Mouse (Mus musculus): ENCODE results near the gene Glipr2.
A peak's percentile ranks its signal among the peaks of the same experiment; 100 is the strongest.

Gene Glipr2

GRCm38 (mm10) chr4:43970393-43971330, 13.5 kb downstream of the Glipr2 start:
- no peak for DNase-seq (ENCODE audit: low spot score in 2 of 2)

- no peak for DNase-seq (ENCODE audit: low spot score in 2 of 2)
Measured at GRCm38 (mm10) chr4:43971541-43972136, 14.4 kb downstream of the Glipr2 start.

GRCm38 (mm10) chr4:43972137-43972591, 15.0 kb downstream of the Glipr2 start:
- DNase-seq (ENCODE audit: low spot score in 2 of 2): peak in 1 of 2 experiments; percentile 39

GRCm38 (mm10) chr4:43973526-43973981, 16.4 kb downstream of the Glipr2 start:
- DNase-seq (ENCODE audit: low spot score in 2 of 2): peak in 1 of 2 experiments; percentile 29

- no peak for DNase-seq (ENCODE audit: low spot score in 2 of 2)
Measured at GRCm38 (mm10) chr4:43974914-43975616, 17.9 kb downstream of the Glipr2 start.

- no peak for DNase-seq (ENCODE audit: low spot score in 2 of 2)
Measured at GRCm38 (mm10) chr4:43976223-43976740, 19.1 kb downstream of the Glipr2 start.

GRCm38 (mm10) chr4:43978521-43979443, 21.6 kb downstream of the Glipr2 start:
- peak in 1 of 2 experiments; percentile 62 for DNase-seq (ENCODE audit: low spot score in 2 of 2)

- no peak for DNase-seq (ENCODE audit: low spot score in 2 of 2)
Measured at GRCm38 (mm10) chr4:43979746-43980145, 22.5 kb downstream of the Glipr2 start.

GRCm38 (mm10) chr4:43980236-43980635, 23.0 kb downstream of the Glipr2 start:
- DNase-seq (ENCODE audit: low spot score in 2 of 2): no peak

- peak in 1 of 2 experiments; percentile 28 for DNase-seq (ENCODE audit: low spot score in 2 of 2)
Measured at GRCm38 (mm10) chr4:43980846-43981245, 23.6 kb downstream of the Glipr2 start.

- peak in 1 of 2 experiments; percentile 45 for DNase-seq (ENCODE audit: low spot score in 2 of 2)
Measured at GRCm38 (mm10) chr4:43981251-43981650, 24.1 kb downstream of the Glipr2 start.

GRCm38 (mm10) chr4:43982053-43982732, 25.0 kb downstream of the Glipr2 start:
- peak; percentile 88 to 94 for DNase-seq (ENCODE audit: low spot score in 2 of 2)

GRCm38 (mm10) chr4:43983181-43983580, 26.0 kb downstream of the Glipr2 start, which contains the start of gene Ccin:
Ccin (plus strand) TSS chr4:43983483.
- peak in 1 of 2 experiments; percentile 54 for DNase-seq (ENCODE audit: low spot score in 2 of 2)

GRCm38 (mm10) chr4:43983756-43984155, 26.6 kb downstream of the Glipr2 start:
- peak in 1 of 2 experiments; percentile 58 for DNase-seq (ENCODE audit: low spot score in 2 of 2)

GRCm38 (mm10) chr4:43984326-43984725, 27.1 kb downstream of the Glipr2 start:
- DNase-seq (ENCODE audit: low spot score in 2 of 2): peak in 1 of 2 experiments; percentile 51

- peak in 1 of 2 experiments; percentile 51 for DNase-seq (ENCODE audit: low spot score in 2 of 2)
Measured at GRCm38 (mm10) chr4:43988976-43989375, 31.8 kb downstream of the Glipr2 start.

GRCm38 (mm10) chr4:43993072-43993471, 35.9 kb downstream of the Glipr2 start:
- peak in 1 of 2 experiments; percentile 42 for DNase-seq (ENCODE audit: low spot score in 2 of 2)

GRCm38 (mm10) chr4:43994342-43994741, 37.1 kb downstream of the Glipr2 start:
- no peak for DNase-seq (ENCODE audit: low spot score in 2 of 2)

GRCm38 (mm10) chr4:44003622-44004021, 46.4 kb downstream of the Glipr2 start:
- no peak for DNase-seq (ENCODE audit: low spot score in 2 of 2)

GRCm38 (mm10) chr4:44004126-44004525, 46.9 kb downstream of the Glipr2 start, which contains the start of gene Clta:
Clta (plus strand) TSS chr4:44004452.
- no peak for DNase-seq (ENCODE audit: low spot score in 2 of 2)

All from urinary bladder, postnatal 4 days (tissue).